Mouse (Mus musculus) intestine, embryonic 16.5 days (tissue): ENCODE results near the gene Zfp142. TPM values are rescaled to one million over a fixed set of nuclear protein-coding genes. Genes with fewer than 3 reads are reported as not detected.

Experiments used
- ATAC-seq: fragments of 200-750 bp; cut with Nextera tagmentation; 2 replicates; pipeline ENCODE4 v1.8.0; 2017; ENCODE audit warnings: moderate TSS enrichment, moderate library complexity
- H3K27ac ChIP-seq: fragments of 300-500 bp; sonication (generic); 2 replicates; pipeline ENCODE4 v1.5.1; 2014; ENCODE audit warnings: mild to moderate bottlenecking, low read length
- H3K27me3 ChIP-seq: fragments of 300-500 bp; sonication (generic); replicated peaks from 2 replicates; pipeline ENCODE4 v1.6.1; 2014; ENCODE audit warnings: low read length, control low read depth, mixed read lengths; ENCODE audit not compliant: control insufficient read depth, insufficient read depth
- H3K36me3 ChIP-seq: fragments of 300-500 bp; sonication (generic); 2 replicates; pipeline ENCODE4 v1.6.1; 2014; ENCODE audit warnings: low read length, control low read depth; ENCODE audit not compliant: control insufficient read depth, insufficient read depth
- H3K4me1 ChIP-seq: fragments of 300-500 bp; sonication (generic); 2 replicates; pipeline ENCODE4 v1.6.1; 2014; ENCODE audit warnings: low read length, control low read depth, mixed read lengths; ENCODE audit not compliant: control insufficient read depth, insufficient read depth
- H3K4me2 ChIP-seq: fragments of 300-500 bp; sonication (generic); 2 replicates; pipeline ENCODE4 v1.6.1; 2014; ENCODE audit warnings: low read depth, low read length, control low read depth
- H3K4me3 ChIP-seq: fragments of 300-500 bp; sonication (generic); 2 replicates; pipeline ENCODE4 v1.5.1; 2014; ENCODE audit warnings: mild to moderate bottlenecking, low read length
- H3K9ac ChIP-seq: fragments of 300-500 bp; sonication (generic); 2 replicates; pipeline ENCODE4 v1.6.1; 2014; ENCODE audit warnings: low read depth, low read length
- H3K9me3 ChIP-seq: fragments of 300-500 bp; sonication (generic); 2 replicates; pipeline ENCODE4 v1.6.1; 2016; ENCODE audit warnings: low read length, control low read depth; ENCODE audit not compliant: control insufficient read depth
- WGBS: fragments of 180-500 bp; shearing (Covaris S2); extraction: QIAGEN DNeasy Blood & Tissue Kit; methylation state at CpG from one replicate; pipeline ENCODE4 v1.1.7; 2014; 5-methylcytosine and 5-hydroxymethylcytosine counted together
- microRNA-seq: library from miRNA; unstranded; fragments of <30 nt; microRNA quantifications from one replicate; pipeline ENCODE4, GENCODE M21; 2016
- polyA plus RNA-seq: library from polyadenylated mRNA; unstranded; fragments of >200 nt; fragmentation: Nextera tagmentation; extraction: Ambion mirVana; gene quantifications from 2 replicates; pipeline ENCODE4 v1.2.1, GENCODE M21; 2015

Zfp142 gene
- polyA plus RNA-seq, 1 experiment from 2014 or later: 3.5 TPM

DNA sequence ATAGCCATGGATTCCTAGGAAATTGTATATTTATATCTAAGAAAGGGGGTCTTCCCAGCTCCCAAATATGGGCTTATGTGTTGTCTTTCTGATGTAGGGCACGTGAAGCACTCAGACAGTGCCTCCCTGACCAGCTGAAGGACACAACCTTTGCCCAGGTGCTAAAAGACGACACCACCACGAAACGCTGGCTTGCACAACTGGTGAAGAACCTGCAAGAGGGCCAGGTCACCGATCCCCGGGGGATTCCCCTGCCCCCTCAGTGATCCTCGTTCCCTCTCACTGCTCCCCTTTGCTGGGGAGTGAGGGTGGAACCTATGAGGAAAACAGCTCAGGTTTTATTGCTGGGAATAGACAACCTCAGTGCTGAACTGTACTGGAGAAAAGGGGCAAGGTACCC, 59.5 kb downstream of the Zfp142 start:
- Histone ChIP-seq H3K27me3 (no peaks in the 10 kb centered on the region), H3K9me3 (no peaks in the 10 kb centered on the region), H3K4me3 (no peak overlapping the region), H3K4me1 (no peaks in the 10 kb centered on the region), H3K27ac (no peak overlapping the region), H3K36me3 (peaks cover 6% of the 10 kb centered on the region; the same call in 1 of the 2 replicates), H3K9ac (no peak overlapping the region), H3K4me2 (no peak overlapping the region)
- no peak for ATAC-seq
- 95% methylated on average over 7 of the region's 7 CpGs for WGBS

DNA sequence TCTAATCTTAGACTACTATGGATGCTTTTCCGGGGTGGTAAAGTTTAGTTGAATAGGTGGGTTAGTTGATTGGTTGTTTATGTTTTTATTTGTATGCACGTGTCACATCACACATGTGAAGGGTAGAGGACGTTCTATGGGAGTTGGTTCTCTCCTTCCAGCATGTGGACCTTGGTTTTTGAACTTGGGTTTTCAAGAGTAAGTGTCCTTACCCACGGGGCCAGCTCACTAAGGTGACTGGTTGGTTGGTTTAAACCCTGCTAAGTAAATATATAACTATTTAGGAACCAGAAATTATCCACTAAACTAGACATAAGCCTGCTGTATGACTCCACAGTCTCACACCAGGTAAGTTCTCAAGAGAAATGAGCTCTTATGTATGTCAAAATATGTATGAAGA, 63.3 kb downstream of the Zfp142 start:
- Histone ChIP-seq H3K4me1 (no peaks in the 10 kb centered on the region), H3K27ac (no peak overlapping the region), H3K9ac (no peak overlapping the region), H3K9me3 (no peaks in the 10 kb centered on the region), H3K27me3 (no peaks in the 10 kb centered on the region), H3K4me3 (no peak overlapping the region), H3K4me2 (no peak overlapping the region), H3K36me3 (0 out of 2 replicates have a peak, but pooled peaks cover 6% of the 10 kb centered on the region)
- WGBS: 86% methylated on average over 4 of the region's 4 CpGs
- ATAC-seq: no peak

DNA sequence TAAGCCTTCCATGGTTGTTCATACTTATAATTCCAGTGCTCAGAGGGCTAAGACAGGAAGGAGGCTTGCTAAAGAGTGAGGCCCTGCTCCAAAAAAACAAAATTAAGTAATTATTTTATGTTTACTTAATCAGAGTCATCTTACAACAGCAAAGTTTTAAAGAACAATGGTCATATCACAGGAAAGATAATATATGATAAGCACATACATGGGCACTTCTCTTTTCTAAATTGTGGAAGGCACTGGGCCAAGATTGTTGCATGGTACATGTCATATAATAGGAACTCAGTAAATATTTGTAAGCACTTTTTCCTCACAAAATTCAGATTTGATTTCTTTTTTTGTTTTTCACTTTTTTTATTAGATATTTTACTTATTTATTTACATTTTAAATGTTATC, 68.2 kb downstream of the Zfp142 start:
- Histone ChIP-seq H3K36me3 (peaks cover 6% of the 10 kb centered on the region; the same call in 1 of the 2 replicates), H3K4me1 (no peaks in the 10 kb centered on the region), H3K4me3 (no peak overlapping the region), H3K9ac (no peak overlapping the region), H3K27ac (no peak overlapping the region), H3K27me3 (no peaks in the 10 kb centered on the region), H3K9me3 (no peaks in the 10 kb centered on the region), H3K4me2 (no peak overlapping the region)
- no peak for ATAC-seq

Small RNA genes lying within 50 kb of the gene (microRNA-seq; reads per million reads assigned to microRNA genes)
- gene Gm25035: not detected

Other genes with a start within 250 kb of the Zfp142 start
- gene Catip, start 226.1 kb downstream of the Zfp142 start, polyA plus RNA-seq: 0.24 and 0.50 TPM in 2 replicates
- 8.0 and 8.9 TPM in 2 replicates for gene Slc11a1, start 213.1 kb downstream of the Zfp142 start, polyA plus RNA-seq
- gene Ctdsp1, start 196.7 kb downstream of the Zfp142 start, polyA plus RNA-seq: 69.4 and 72.3 TPM in 2 replicates
- gene Vil1, start 178.9 kb downstream of the Zfp142 start, polyA plus RNA-seq: 207 and 244 TPM in 2 replicates
- 51.5 and 52.1 TPM in 2 replicates for gene Cnot9, start 82.2 kb downstream of the Zfp142 start, polyA plus RNA-seq
- 0.10 and 0.29 TPM in 2 replicates for gene Plcd4, start 45.4 kb downstream of the Zfp142 start, polyA plus RNA-seq
- gene Usp37, start 44.0 kb downstream of the Zfp142 start, polyA plus RNA-seq: 20.3 and 20.9 TPM in 2 replicates
- 21.5 and 23.3 TPM in 2 replicates for gene Bcs1l, start within 50 bp of the Zfp142 start, polyA plus RNA-seq
- 26.3 and 28.2 TPM in 2 replicates for gene Rnf25, start 13.2 kb upstream of the Zfp142 start, polyA plus RNA-seq
- gene Stk36, start 13.2 kb upstream of the Zfp142 start, polyA plus RNA-seq: 3.0 and 3.3 TPM in 2 replicates
- 6.9 and 7.1 TPM in 2 replicates for gene Ttll4, start 73.5 kb upstream of the Zfp142 start, polyA plus RNA-seq
- 7.6 and 8.0 TPM in 2 replicates for gene Cyp27a1, start 125.3 kb upstream of the Zfp142 start, polyA plus RNA-seq
- 0.15 and 0.17 TPM in 2 replicates for gene Prkag3, start 161.0 kb upstream of the Zfp142 start, polyA plus RNA-seq
- gene Wnt6, start 183.6 kb upstream of the Zfp142 start, polyA plus RNA-seq: 0.22 and 0.49 TPM in 2 replicates
- 0.05 and 0.09 TPM in 2 replicates for gene Wnt10a, start 203.3 kb upstream of the Zfp142 start, polyA plus RNA-seq